Mouse (Mus musculus) Patski (cell line): Measurements from ENCODE around the gene Tcf21. TPM values are rescaled to one million over a fixed set of nuclear protein-coding genes. Genes with fewer than 3 reads are reported as not detected.

Experiments used
- ATAC-seq: fragments of 100-300 bp; one replicate; pipeline ENCODE4 v1.8.0; 2021
- CTCF ChIA-PET: fragments of 350-600 bp; sonication (Branson Sonifier 250); formaldehyde crosslinking; loops from one replicate; lab custom pipeline; 2022; ENCODE audit warnings: inconsistent platforms; lab: Charles Lee
- POLR2A ChIA-PET: fragments of 350-600 bp; sonication (Branson Sonifier 250); formaldehyde crosslinking; loops from one replicate; lab custom pipeline; 2022; ENCODE audit warnings: antibody characterized with exemption, inconsistent platforms; lab: Charles Lee
- DNase-seq: peaks from one replicate; pipeline ENCODE4 v3.0.0-alpha.2; 2011; ENCODE audit warnings: low read depth, low spot score
- H3K27me3 ChIP-seq: fragments of 371-371 bp; one replicate; pipeline ENCODE4 v1.5.1; 2021
- CTCF ChIP-seq: fragments of 100-300 bp; IDR thresholded peaks from one replicate; pipeline ENCODE4 v1.5.1; 2021
- in situ Hi-C: fragments of 300-500 bp; cut with MboI; formaldehyde crosslinking; loops from 3 replicates; pipeline ENCODE4 v1.11.1; 2018; ENCODE audit warnings: low pct_unique_long_range_greater_than_20kb, mixed read lengths
- polyA plus RNA-seq: library from polyadenylated mRNA; unstranded; gene quantifications from one replicate; pipeline ENCODE4 v1.2.3, GENCODE M21; 2021

Tcf21 gene
- polyA plus RNA-seq, 1 experiment from 2014 or later = not detected

DNA sequence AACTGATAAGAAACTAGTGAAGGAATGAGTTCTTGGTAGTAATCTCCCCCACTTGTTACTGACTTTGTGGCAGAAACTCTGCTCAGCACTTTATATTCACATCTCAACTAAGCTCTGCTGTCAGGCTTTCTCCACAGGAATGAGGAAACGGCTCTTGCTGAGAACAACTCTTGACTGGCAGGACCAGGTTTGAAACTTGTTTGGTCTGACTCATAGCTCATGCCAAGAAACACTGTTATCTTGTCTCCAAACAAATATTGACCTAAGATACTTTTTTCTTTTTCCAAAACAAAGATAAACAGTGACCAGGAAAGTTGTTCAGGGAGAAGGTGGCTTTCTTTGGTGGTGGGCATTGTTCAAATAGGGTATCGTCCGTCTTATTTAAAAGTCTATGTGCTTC, 45.3 kb downstream of the Tcf21 start:
- no peak for TF ChIP-seq CTCF
- in situ Hi-C loops = loop anchor here (10.0 kb wide), 1 partner anchor 140 kb away; no protein-coding TSS in a partner anchor
- no peak for ATAC-seq
- no peak for DNase-seq
- ChIA-PET CTCF (interaction anchor here (1.5 kb wide), 1 partner anchor 309 kb away, joined by 3 read pairs; no protein-coding TSS in a partner anchor), POLR2A (no interaction called here)
- H3K27me3 ChIP-seq = peaks cover 8% of the 10 kb centered on the region

Other genes with a start within 250 kb of the Tcf21 start
- gene Slc2a12, start 175.2 kb downstream of the Tcf21 start, polyA plus RNA-seq = not detected
- gene Tbpl1, start 88.2 kb downstream of the Tcf21 start, polyA plus RNA-seq = 38.3 TPM